Mouse (Mus musculus) layer of hippocampus, adult 9-10 months (tissue): ENCODE measurements at regions not wholly inside any gene's neighbourhood (a gene's known extent, or its start where the extent isn't known, plus 50 kb on each side); places are given as distances from the start of the nearest gene placed in this dataset.
"Not testable (repeated sequence)": the region's sequence is repeated elsewhere in the genome, so short reads cannot be mapped to it uniquely, and the experiment has no call there.

Source experiments
- DNase-seq: peaks from one replicate; pipeline ENCODE4 v3.0.0; 2022; ENCODE audit warnings: low spot score

DNA sequence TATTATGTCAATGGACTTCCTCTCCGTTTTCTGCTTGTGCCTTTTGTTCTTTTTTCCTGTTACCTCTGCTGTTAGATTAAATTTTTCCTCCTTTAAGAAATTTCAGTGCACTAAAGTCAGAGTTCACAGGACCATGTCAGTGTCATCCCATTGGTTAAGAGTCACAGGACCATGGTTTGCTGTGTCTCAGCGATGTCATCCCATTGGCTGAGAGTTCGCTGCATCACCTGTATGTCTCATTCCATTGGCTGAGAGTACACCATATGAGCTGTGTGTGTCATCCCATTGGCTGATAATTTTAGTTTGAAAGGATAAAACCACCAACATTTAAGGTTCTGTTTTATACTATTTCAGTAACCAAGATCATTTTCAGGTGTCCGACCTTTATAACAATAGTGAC, 50.7 kb upstream of the Jade1 start:
- no peak for DNase-seq

- no peak for DNase-seq
These were observed 53.4 kb upstream of the Jade1 start for GRCm38 (mm10) chr3:41502161-41502560.

DNA sequence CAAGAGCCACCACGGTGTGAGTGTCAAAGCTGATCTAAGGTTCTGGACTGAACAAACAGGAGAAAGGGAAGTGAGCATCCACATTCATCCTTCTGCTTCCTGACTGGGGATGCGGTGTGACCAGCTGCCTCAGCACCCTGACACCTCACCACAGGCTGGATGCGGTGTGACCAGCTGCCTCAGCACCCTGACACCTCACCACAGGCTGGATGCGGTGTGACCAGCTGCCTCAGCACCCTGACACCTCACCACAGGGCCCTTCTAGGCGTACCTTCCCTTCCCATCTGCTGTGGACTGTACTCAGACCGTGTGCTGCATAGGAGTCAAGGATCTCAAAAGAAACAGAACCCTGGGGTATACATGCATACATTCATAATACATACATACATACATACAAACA, 53.9 kb upstream of the Jade1 start:
- DNase-seq = not testable (repeated sequence)

DNA sequence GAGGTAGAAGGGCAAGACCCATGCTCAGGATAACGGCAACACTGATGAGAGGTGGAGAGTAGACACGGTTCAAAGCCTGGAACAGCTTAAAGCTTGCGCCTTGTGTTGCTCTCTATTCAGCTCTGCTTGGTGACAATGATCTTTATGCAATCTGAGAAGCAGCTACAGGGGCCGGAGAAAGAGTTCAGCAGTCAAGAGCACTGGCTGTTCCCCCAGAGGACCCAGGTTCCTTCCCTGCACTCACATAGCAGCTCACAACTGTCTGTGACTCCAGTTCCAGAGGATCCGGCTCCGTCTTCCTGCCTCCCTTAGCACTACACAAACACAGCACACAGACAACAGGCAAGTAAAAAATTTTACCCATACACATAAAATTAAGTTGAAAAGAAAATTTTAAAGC, 54.4 kb upstream of the Jade1 start:
- no peak for DNase-seq

GRCm38 (mm10) chr3:41499680-41500079, 55.9 kb upstream of the Jade1 start:
- DNase-seq = no peak

DNA sequence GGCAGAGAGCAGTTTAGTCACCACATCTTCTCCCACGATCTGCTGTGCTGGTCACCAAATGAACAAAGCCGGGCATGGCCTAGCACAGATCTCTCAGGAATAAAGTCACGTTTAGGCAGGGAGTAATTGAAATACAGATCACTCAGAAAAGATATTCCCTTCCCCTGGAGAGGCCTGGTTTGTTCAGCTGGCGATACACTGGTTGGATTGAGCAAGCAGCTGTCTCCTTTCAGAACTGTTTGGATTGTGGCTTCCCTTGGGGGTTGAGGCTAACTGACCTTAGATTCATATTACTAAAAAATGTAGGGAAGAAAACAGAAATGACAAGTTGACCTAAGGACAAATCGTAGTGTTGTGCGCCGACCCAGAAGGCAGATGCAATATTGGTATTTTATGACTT, 56.7 kb upstream of the Jade1 start:
- DNase-seq = no peak

DNA sequence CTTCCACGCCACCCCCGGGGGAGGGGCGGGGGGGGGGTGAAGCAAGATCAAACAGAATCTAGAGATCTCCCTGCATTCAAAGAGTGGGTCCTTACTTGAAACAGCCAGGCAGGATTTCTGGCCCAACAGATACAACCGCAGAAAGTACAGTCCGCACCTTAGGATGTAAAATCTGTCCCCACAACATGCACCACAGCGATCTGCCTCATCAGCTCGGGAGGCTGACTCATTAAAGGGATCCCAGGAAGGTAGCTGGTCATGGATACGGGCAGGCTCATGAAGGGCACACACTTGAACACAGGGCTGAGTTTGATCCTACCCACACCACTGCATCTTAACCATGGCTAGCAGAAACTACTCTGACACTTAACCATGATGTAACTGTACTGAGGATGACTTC, 57.8 kb upstream of the Jade1 start:
- DNase-seq = no peak

DNA sequence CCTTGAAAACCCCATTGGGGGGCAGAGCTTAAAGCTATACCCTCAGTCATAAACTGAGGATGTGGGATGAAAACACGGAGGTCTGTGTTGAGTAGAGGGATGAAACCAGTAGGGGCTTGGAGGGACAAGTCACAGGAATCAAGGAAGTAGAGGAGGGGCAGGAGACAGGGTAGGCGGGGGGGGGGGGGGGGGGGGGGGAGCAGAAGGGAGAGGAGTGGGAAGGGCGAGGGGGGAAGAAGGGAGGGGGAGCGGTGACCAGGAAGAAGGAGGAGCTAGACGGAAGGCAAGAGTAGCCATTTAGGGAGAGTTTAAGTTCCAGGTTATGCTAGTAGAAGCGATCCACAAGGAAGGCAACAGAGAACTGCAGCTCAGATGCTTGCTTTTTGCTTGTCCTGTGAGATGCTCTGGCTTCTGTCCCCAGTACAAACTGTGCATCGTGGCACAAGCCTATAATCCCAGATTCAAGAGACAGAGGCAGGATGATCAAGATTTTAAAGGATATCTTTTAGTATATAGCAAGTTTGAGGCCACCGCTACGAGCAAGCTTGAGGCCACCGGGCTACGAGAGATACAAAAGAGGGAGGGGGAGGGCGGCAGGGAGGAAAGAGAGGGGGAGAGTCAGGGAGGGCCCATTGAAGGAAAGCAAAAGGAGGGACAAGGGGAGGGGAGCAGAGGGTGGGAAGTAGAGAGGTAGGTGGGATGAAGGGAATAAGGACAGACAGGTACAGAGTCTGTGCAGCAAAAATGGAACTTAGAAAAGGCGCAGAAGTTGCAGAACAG, 58.4 kb upstream of the Jade1 start:
- DNase-seq = no peak

- no peak for DNase-seq
These were observed 59.6 kb upstream of the Jade1 start for GRCm38 (mm10) chr3:41495893-41496292.

DNA sequence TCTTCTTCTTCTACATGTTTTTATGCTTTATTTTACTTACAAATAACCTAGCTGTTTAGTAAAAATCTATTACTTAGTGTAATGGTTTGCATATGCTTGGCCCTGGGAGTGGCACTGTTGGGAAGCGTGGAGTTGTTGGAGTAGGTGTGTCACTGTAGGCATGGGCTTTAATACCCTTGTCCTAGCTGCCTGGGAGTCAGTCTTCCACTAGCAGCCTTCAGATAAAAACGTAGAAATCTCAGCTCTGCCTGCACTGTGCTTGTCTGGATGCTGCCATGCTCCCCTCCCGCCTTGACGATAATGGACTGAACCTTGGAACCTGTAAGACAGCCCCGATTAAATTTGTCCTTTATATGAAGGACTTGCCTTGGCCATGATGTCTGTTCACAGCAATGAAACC, 60.4 kb upstream of the Jade1 start:
- DNase-seq = no peak

DNA sequence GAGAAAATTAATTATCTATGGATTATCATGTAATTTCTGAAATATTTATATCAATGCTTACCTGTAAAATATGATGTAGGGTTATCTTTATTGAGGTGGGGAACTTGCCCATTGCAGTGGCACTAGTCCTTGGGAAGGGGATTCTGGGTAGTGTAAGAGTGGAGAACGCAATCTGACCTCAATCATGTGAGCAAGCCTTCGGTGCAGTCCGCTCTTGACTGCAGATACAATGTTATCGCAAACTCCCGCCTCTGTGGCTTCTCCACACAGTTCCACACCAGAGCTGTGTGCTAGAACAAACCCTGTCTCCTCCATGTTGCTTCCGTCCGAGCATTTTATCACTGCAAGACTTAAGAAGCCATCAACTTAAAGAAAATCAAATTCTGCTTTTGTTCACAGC, 62.1 kb upstream of the Jade1 start:
- DNase-seq = no peak

DNA sequence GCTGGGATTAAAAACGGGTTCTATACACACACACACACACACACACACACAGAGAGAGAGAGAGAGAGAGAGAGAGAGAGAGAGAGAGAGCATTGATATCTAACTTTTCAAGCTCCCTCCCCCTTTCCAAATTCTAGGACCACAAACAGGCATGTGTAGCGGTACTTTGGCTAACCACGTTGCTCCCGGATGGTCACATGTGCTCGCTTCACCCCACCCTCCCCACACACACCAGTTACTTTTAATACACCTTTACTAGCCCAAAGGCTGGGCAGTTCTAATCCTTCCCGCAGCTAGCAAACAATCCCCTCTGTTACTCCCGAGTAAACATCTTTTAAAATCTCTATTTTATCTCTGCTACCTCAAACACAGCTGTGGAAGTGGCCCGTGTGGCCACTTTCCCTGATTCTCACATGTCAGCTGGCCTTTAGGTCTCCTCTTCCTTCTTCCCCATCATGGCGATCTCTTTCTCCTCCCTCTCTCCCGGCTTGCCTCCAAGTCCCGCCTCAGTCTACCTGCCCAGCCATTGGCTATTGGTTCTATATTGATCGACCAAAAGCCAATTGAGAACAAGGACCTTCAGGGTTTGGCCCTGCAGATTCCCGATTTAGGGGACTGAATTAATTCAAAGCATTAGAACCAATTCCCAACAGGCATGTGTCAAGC, 62.7 kb upstream of the Jade1 start:
- DNase-seq = no peak

DNA sequence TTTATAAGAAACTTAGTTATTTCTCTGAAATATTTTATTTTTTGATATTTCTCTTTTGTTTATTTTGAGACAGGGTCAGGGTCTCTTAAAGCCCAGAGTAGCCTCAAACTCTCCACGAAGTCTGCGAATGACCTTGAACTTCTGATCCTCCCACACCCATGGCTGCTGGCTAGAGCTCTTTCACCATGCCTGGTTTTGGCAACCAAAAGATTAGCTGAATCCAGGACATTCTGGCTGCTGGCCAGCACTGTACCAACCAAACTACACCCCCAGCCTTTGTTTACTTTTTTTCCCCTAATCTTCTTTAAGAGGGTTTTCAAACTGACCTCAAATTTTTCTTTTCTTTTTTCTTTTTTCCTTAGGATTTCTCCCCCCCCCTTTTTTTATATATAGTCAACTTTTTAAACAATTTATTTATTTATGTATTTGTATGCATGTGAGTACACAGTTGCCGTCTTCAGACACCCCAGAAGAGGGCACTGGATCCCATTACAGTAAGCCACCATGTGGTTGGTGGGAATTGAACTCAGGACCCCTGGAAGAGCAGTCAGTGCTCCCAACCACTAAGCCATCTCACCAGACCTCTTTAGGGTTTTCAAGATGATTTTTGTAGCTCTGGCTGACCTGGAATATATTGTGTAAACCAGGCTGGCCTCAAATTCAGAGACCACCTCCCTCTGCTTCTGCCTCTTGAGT, 63.4 kb upstream of the Jade1 start:
- DNase-seq = no peak

DNA sequence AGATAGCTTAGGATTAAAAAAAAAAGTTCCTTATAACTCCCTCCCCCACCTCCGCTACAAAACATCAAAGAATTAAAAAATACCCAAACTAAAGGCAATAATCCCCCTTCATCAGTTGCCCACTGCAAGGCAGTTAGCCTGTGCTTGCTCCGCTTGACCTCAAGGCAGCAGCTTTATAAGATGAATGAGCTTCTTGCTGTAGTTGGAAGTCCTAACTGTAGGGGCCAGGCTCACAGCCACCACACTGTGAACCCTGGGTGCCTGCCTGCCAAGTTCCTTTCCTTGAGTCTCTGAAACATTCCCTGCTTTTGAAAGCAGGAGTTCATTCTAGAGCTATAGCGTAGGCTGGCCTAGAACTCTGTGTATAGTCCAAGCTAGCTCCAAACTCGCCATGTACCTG, 64.3 kb upstream of the Jade1 start:
- DNase-seq = no peak

- DNase-seq = no peak
These were observed 65.5 kb upstream of the Jade1 start for GRCm38 (mm10) chr3:41489998-41490397.

DNA sequence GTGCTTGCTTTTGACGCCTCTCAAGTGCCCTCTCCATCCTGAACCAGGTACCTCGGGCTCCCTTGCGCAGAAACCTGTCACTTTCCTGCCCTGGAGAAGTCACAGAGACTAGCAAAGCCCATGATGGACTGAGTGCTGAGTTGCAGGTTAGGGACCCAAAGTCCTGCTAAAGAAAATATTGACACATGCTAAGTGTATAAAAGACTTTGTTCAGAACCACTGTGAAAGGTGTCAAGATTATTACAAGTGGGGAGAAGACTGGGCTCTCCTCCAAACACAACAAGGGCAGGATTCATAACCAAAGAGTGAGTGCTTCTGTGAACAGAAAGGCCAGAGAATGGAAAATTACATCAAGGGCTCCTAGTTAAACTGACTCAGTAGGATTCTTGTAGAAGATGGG, 66.0 kb upstream of the Jade1 start:
- no peak for DNase-seq

GRCm38 (mm10) chr3:41488229-41488774, 67.2 kb upstream of the Jade1 start:
- no peak for DNase-seq

DNA sequence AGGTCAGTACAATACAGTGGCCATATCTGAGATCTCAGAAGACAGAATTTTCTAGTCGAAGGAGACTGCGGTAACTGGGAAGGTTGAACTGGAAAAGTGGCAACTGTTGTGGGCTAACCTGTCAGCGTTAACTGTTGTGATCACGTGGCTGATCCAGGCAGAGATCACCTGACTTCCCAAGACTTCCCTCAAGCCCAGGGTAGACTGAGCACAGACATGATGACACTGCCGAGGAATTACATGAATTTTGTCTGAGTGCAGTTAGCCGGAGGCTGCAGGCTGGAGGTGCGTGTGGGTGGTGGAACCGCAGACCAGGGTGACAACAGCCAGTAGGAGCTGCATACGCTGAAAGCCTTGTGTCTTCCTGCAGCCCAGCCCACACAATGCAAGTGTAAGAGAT, 70.6 kb upstream of the Jade1 start:
- no peak for DNase-seq

- no peak for DNase-seq
These were observed 71.9 kb upstream of the Jade1 start for GRCm38 (mm10) chr3:41483582-41483981.

DNA sequence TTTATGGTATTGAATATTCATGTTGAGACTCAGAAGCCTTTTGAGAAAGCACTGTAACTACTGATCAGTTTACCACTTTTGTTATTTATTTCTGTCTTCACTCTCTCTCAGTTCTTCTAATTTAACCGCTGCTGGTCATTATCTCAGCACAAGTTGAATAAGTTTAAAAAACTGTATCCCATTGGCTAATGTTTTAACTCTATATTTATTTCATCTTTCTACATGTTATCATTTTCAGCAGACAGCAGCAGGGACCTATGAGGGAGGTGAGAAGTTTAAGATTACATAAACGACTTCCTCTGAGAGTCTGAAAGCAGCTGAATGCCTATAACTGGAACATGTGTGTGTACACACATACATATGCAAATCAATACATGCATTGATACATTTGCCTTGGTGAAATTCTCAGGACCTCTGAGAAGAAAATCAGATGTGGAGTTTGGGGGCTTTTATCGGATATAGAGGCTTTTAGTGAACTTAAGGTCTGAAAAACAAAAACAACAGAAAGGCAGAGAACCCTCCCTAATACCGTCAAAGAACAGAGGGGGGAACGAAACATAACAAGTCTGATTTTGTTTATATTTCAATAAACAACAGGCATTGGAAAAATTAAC, 72.5 kb upstream of the Jade1 start:
- no peak for DNase-seq

GRCm38 (mm10) chr3:41480186-41480585, 75.3 kb upstream of the Jade1 start:
- no peak for DNase-seq

- DNase-seq = no peak
These were observed 76.6 kb upstream of the Jade1 start for GRCm38 (mm10) chr3:41478971-41479370.

DNA sequence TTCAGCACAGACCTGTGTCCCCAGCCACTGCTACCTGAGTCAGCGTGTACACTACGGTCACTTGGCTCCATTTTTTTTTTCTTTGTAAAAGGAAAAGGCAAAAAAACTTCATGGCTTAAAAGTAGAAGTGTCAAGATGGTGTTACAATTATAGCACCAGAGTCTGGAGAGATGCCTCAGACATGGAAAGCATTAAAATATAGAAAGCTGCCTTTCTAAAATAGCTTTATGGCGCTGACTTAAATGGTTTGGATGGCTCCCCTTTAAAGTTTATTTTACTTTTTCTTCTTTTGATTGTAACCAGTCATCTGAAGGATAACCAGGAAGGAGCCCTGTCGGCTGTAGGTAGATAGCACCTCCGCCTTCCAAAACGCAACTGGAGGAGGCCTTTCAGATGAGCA, 79.0 kb upstream of the Jade1 start:
- DNase-seq = no peak
